Comparison of ENCODE assay signal across 12 mouse cellular contexts in genomic region chr4:133406313-133407056, GRCm38 (mm10). TPM values are rescaled to one million over a fixed set of nuclear protein-coding genes. Genes with fewer than 3 reads are reported as not detected.
A peak's percentile ranks its signal among the peaks of the same experiment; 100 is the strongest.
DNase-seq lines count a peak whose midpoint lies in the region; ATAC-seq and TF ChIP-seq lines count a peak whose summit lies in the region.
"Had no signal": no experiment of that assay in that cellular context is flagged by ENCODE, and none has a peak within 500 bp of the region (broad histone marks: within the 10 kb centered on the region; RNA-seq: fewer than 3 reads in every experiment).

No protein-coding gene starts in this region.

- ATAC-seq in hindbrain, embryonic 14.5 days (ENCODE audit: low FRiP score), result no peak
- 0 out of 2 replicates have a peak, but pooled peaks have one; percentile 6 for ATAC-seq in hindbrain, postnatal 0 days
- peak; percentile 41 for ATAC-seq in stomach, postnatal 0 days (ENCODE audit: low FRiP score, low TSS enrichment)

- no peaks in the 10 kb centered on the region for H3K9me3 ChIP-seq in hindbrain, embryonic 10.5 days
- H3K9me3 ChIP-seq in hindbrain, embryonic 14.5 days (ENCODE audit: control insufficient read depth, low read length), result no peaks in the 10 kb centered on the region
- no peaks in the 10 kb centered on the region for H3K9me3 ChIP-seq in hindbrain, postnatal 0 days (ENCODE audit: low read length)
- no peaks in the 10 kb centered on the region for H3K9me3 ChIP-seq in stomach, postnatal 0 days (ENCODE audit: control insufficient read depth, low read length)
- H3K9me3 ChIP-seq: liver, embryonic 15.5 days; midbrain, embryonic 12.5 days had no signal

- 0 out of 2 replicates have a peak, but pooled peaks have one; percentile 15 for TF ChIP-seq POLR2A in testis, adult 2 months (IDR thresholded peaks at IDR 0.05; ENCODE audit: control insufficient read depth, low read depth, low read length)

- 67% methylated on average over 8 of the region's 8 CpGs for WGBS in hindbrain, embryonic 10.5 days
- WGBS in hindbrain, embryonic 14.5 days, result 59% methylated on average over 8 of the region's 8 CpGs
- 67% methylated on average over 8 of the region's 8 CpGs for WGBS in hindbrain, postnatal 0 days
- 59% methylated on average over 8 of the region's 8 CpGs for WGBS in stomach, postnatal 0 days

- no peak overlapping the region for H3K4me3 ChIP-seq in hindbrain, embryonic 10.5 days
- H3K4me3 ChIP-seq in hindbrain, embryonic 14.5 days (replicated peaks; ENCODE audit: low read length), result no peak overlapping the region
- H3K4me3 ChIP-seq in testis, adult 2 months (ENCODE audit: control insufficient read depth, low read depth, low read length), result peak overlapping the region; percentile 37
- no peak overlapping the region for H3K4me3 ChIP-seq in hindbrain, postnatal 0 days (ENCODE audit: low read length)
- no peak overlapping the region for H3K4me3 ChIP-seq in stomach, postnatal 0 days (ENCODE audit: low read depth, low read length)
- H3K4me3 ChIP-seq: erythroblast, embryonic 14.5 days; liver, embryonic 15.5 days; midbrain, embryonic 12.5 days had no signal

- DNase-seq in hindbrain, embryonic 10.5 days (ENCODE audit: low spot score), result no peak
- DNase-seq in hindbrain, embryonic 14.5 days (ENCODE audit: low spot score), result no peak
- DNase-seq in testis, postnatal 10 days (ENCODE audit: low spot score), result no peak
- DNase-seq in hindbrain, postnatal 0 days (ENCODE audit: low spot score), result peak; percentile 16
- DNase-seq in stomach, postnatal 0 days (ENCODE audit: low spot score), result no peak
- no peak for DNase-seq in thymus, postnatal 25 days
- DNase-seq in embryo, embryonic 10 days (ENCODE audit: low spot score), result no peak
- DNase-seq: cerebellum, adult 8-10 months had no signal

- peaks cover under 1% of the 10 kb centered on the region; the same call in 1 of the 2 replicates for H3K36me3 ChIP-seq in hindbrain, embryonic 10.5 days
- H3K36me3 ChIP-seq in hindbrain, embryonic 14.5 days (replicated peaks; ENCODE audit: control insufficient read depth, insufficient read depth), result no peaks in the 10 kb centered on the region
- no peaks in the 10 kb centered on the region for H3K36me3 ChIP-seq in testis, adult 2 months (ENCODE audit: control insufficient read depth, insufficient read depth, low read length)
- no peaks in the 10 kb centered on the region for H3K36me3 ChIP-seq in hindbrain, postnatal 0 days (ENCODE audit: insufficient read depth, low read length)
- H3K36me3 ChIP-seq in stomach, postnatal 0 days (ENCODE audit: control insufficient read depth, insufficient read depth, low read length), result no peaks in the 10 kb centered on the region
- H3K36me3 ChIP-seq: midbrain, embryonic 12.5 days had no signal

- H3K27me3 ChIP-seq in hindbrain, embryonic 10.5 days (ENCODE audit: insufficient read depth, poor library complexity, severe bottlenecking), result no peaks in the 10 kb centered on the region
- H3K27me3 ChIP-seq in hindbrain, embryonic 14.5 days (ENCODE audit: control insufficient read depth, insufficient read depth, low read length), result no peaks in the 10 kb centered on the region
- H3K27me3 ChIP-seq in testis, adult 2 months (ENCODE audit: control insufficient read depth, insufficient read depth, low read length), result no peaks in the 10 kb centered on the region
- H3K27me3 ChIP-seq in hindbrain, postnatal 0 days (ENCODE audit: insufficient read depth, low read length), result no peaks in the 10 kb centered on the region
- no peaks in the 10 kb centered on the region for H3K27me3 ChIP-seq in stomach, postnatal 0 days (ENCODE audit: control insufficient read depth, insufficient read depth, low read length)
- H3K27me3 ChIP-seq: liver, embryonic 15.5 days; midbrain, embryonic 12.5 days had no signal

- H3K4me2 ChIP-seq in hindbrain, embryonic 14.5 days (replicated peaks), result no peak overlapping the region
- no peak overlapping the region for H3K4me2 ChIP-seq in hindbrain, postnatal 0 days (ENCODE audit: low read depth, low read length)
- H3K4me2 ChIP-seq in stomach, postnatal 0 days (replicated peaks; ENCODE audit: low read depth), result no peak overlapping the region
- H3K4me2 ChIP-seq: liver, embryonic 15.5 days; midbrain, embryonic 12.5 days had no signal

- no peak for TF ChIP-seq EP300 in stomach, postnatal 0 days (optimal IDR thresholded peaks at IDR 0.05)

- peaks cover 29% of the 10 kb centered on the region for H3K4me1 ChIP-seq in hindbrain, embryonic 10.5 days (replicated peaks)
- peaks cover 18% of the 10 kb centered on the region for H3K4me1 ChIP-seq in hindbrain, embryonic 14.5 days (replicated peaks; ENCODE audit: control insufficient read depth, insufficient read depth, low read length)
- H3K4me1 ChIP-seq in testis, adult 2 months (ENCODE audit: control insufficient read depth, insufficient read depth, low read length), result no peaks in the 10 kb centered on the region; the same call in 1 of the 2 replicates
- H3K4me1 ChIP-seq in hindbrain, postnatal 0 days (ENCODE audit: insufficient read depth, low read length), result peaks cover 15% of the 10 kb centered on the region
- H3K4me1 ChIP-seq in stomach, postnatal 0 days (replicated peaks; ENCODE audit: control insufficient read depth, insufficient read depth), result peaks cover 12% of the 10 kb centered on the region

- peak overlapping the region; percentile 17 for H3K27ac ChIP-seq in hindbrain, embryonic 10.5 days
- H3K27ac ChIP-seq in hindbrain, embryonic 14.5 days, result no peak overlapping the region
- H3K27ac ChIP-seq in testis, adult 2 months (ENCODE audit: control insufficient read depth, insufficient read depth, low read depth, low read length), result no peak overlapping the region
- H3K27ac ChIP-seq in hindbrain, postnatal 0 days, result peak overlapping the region; percentile 3; the same call in 1 of the 2 replicates
- peak overlapping the region; percentile 71 for H3K27ac ChIP-seq in stomach, postnatal 0 days (replicated peaks)
- H3K27ac ChIP-seq: liver, embryonic 15.5 days; midbrain, embryonic 12.5 days had no signal

- no peak overlapping the region for H3K9ac ChIP-seq in hindbrain, embryonic 14.5 days
- no peak overlapping the region for H3K9ac ChIP-seq in hindbrain, postnatal 0 days (replicated peaks; ENCODE audit: low read length)
- no peak overlapping the region for H3K9ac ChIP-seq in stomach, postnatal 0 days (ENCODE audit: low read length)
- H3K9ac ChIP-seq: liver, embryonic 15.5 days; midbrain, embryonic 12.5 days had no signal

- TF ChIP-seq CTCF in testis, adult 2 months (IDR thresholded peaks at IDR 0.05; ENCODE audit: control insufficient read depth, insufficient read depth, insufficient replicate concordance, low read depth, low read length), result no peak
- TF ChIP-seq CTCF in hindbrain, postnatal 0 days (IDR thresholded peaks at IDR 0.05; ENCODE audit: low read depth), result no peak
- no peak for TF ChIP-seq CTCF in stomach, postnatal 0 days (IDR thresholded peaks at IDR 0.05; ENCODE audit: low read depth)

RNA-seq across cellular contexts. Expression of gene Slc9a1, which starts 37.0 kb away (rescaled TPM):
- polyA plus RNA-seq in hindbrain, embryonic 10.5 days (2016; fragmentation: Nextera tagmentation; extraction: Ambion mirVana), result 8.0 and 8.6 TPM in 2 replicates
- polyA plus RNA-seq in hindbrain, embryonic 14.5 days (2014; fragmentation: Nextera tagmentation; extraction: Ambion mirVana), result 8.5 and 9.0 TPM in 2 replicates
- 48.4 and 59.6 TPM in 2 replicates for polyA plus RNA-seq in testis, adult 2 months (2012; rRNA removed)
- total RNA-seq in hindbrain, postnatal 0 days (2014; rRNA removed), result 21.2 and 21.7 TPM in 2 replicates
- polyA plus RNA-seq in hindbrain, postnatal 0 days (2015; fragmentation: Nextera tagmentation; extraction: Ambion mirVana), result 8.2 and 10.1 TPM in 2 replicates
- polyA plus RNA-seq in stomach, postnatal 0 days (2015; fragmentation: Nextera tagmentation; extraction: Ambion mirVana), result 6.0 and 7.1 TPM in 2 replicates

RNA-seq across cellular contexts. Expression of gene Wdtc1, which starts 53.2 kb away (rescaled TPM):
- polyA plus RNA-seq in hindbrain, embryonic 10.5 days (2016; fragmentation: Nextera tagmentation; extraction: Ambion mirVana), result 19.5 and 22.0 TPM in 2 replicates
- polyA plus RNA-seq in hindbrain, embryonic 14.5 days (2014; fragmentation: Nextera tagmentation; extraction: Ambion mirVana), result 25.6 and 27.0 TPM in 2 replicates
- polyA plus RNA-seq in testis, adult 2 months (2012; rRNA removed), result 323 and 338 TPM in 2 replicates
- 47.7 and 51.9 TPM in 2 replicates for total RNA-seq in hindbrain, postnatal 0 days (2014; rRNA removed)
- 12.8 and 14.9 TPM in 2 replicates for polyA plus RNA-seq in hindbrain, postnatal 0 days (2015; fragmentation: Nextera tagmentation; extraction: Ambion mirVana)
- 6.2 and 7.7 TPM in 2 replicates for polyA plus RNA-seq in stomach, postnatal 0 days (2015; fragmentation: Nextera tagmentation; extraction: Ambion mirVana)

Comparison
In these comparisons a context has a peak if more than half of its experiments do, and no peak if none do; other contexts are left out.
1. H3K27ac ChIP-seq: peak in hindbrain, embryonic 10.5 days (single experiment), hindbrain, postnatal 0 days (single experiment) and stomach, postnatal 0 days (single experiment); none in hindbrain, embryonic 14.5 days (single experiment) and testis, adult 2 months (single experiment).
2. RNA of gene Wdtc1, which starts 53.2 kb away (polyA plus RNA-seq): 323 to 338 TPM in testis, adult 2 months; 25.6 to 27.0 TPM in hindbrain, embryonic 14.5 days, 19.5 to 22.0 TPM in hindbrain, embryonic 10.5 days, 12.8 to 14.9 TPM in hindbrain, postnatal 0 days and 6.2 to 7.7 TPM in stomach, postnatal 0 days; every median in the first group is over 10 times any median in the second.